Mouse (Mus musculus) heart, embryonic 11.5 days (tissue): ENCODE results near the gene Gyg. TPM values are rescaled to one million over a fixed set of nuclear protein-coding genes. Genes with fewer than 3 reads are reported as not detected.

Experiments
- ATAC-seq: fragments of 200-750 bp; cut with Nextera tagmentation; replicated peaks from 2 replicates; pipeline ENCODE4 v1.8.0; 2017; ENCODE audit warnings: moderate library complexity; ENCODE audit not compliant: insufficient number of reproducible peaks, low FRiP score, low TSS enrichment
- H3K27ac ChIP-seq: fragments of 300-500 bp; sonication (generic); 2 replicates; pipeline ENCODE4 v1.5.1; 2014; ENCODE audit warnings: mild to moderate bottlenecking, low read depth, low read length
- H3K27me3 ChIP-seq: fragments of 300-500 bp; sonication (generic); 2 replicates; pipeline ENCODE4 v1.6.1; 2014; ENCODE audit warnings: mild to moderate bottlenecking, low read length, mixed read lengths; ENCODE audit not compliant: control insufficient read depth, insufficient read depth
- H3K36me3 ChIP-seq: fragments of 300-500 bp; sonication (generic); 2 replicates; pipeline ENCODE4 v1.6.1; 2014; ENCODE audit warnings: mild to moderate bottlenecking, low read length, moderate library complexity, mixed read lengths; ENCODE audit not compliant: control insufficient read depth, insufficient read depth
- H3K4me1 ChIP-seq: fragments of 300-500 bp; sonication (generic); 2 replicates; pipeline ENCODE4 v1.6.1; 2014; ENCODE audit warnings: low read length; ENCODE audit not compliant: control insufficient read depth, insufficient read depth
- H3K4me2 ChIP-seq: fragments of 300-500 bp; sonication (generic); 2 replicates; pipeline ENCODE4 v1.6.1; 2014; ENCODE audit warnings: mild to moderate bottlenecking, moderate library complexity
- H3K4me3 ChIP-seq: fragments of 300-500 bp; sonication (generic); 2 replicates; pipeline ENCODE4 v1.5.1; 2014; ENCODE audit warnings: low read depth, low read length
- H3K9ac ChIP-seq: fragments of 300-500 bp; sonication (generic); 2 replicates; pipeline ENCODE4 v1.6.1; 2014; ENCODE audit warnings: mild to moderate bottlenecking, low read depth, low read length, moderate library complexity
- H3K9me3 ChIP-seq: fragments of 300-500 bp; sonication (generic); replicated peaks from 2 replicates; pipeline ENCODE4 v1.6.1; 2016; ENCODE audit warnings: low read length; ENCODE audit not compliant: control insufficient read depth
- WGBS: fragments of 180-500 bp; shearing (Covaris S2); extraction: QIAGEN DNeasy Blood & Tissue Kit; methylation state at CpG from one replicate; pipeline ENCODE4 v1.1.7; 2014; ENCODE audit not compliant: insufficient replicate concordance; 5-methylcytosine and 5-hydroxymethylcytosine counted together
- polyA plus RNA-seq: library from polyadenylated mRNA; unstranded; fragments of >200 nt; fragmentation: Nextera tagmentation; extraction: Ambion mirVana; gene quantifications from 2 replicates; pipeline ENCODE4 v1.2.1, GENCODE M21; 2014

Gene Gyg
- polyA plus RNA-seq, 1 experiment from 2014 or later, result 797 TPM

DNA sequence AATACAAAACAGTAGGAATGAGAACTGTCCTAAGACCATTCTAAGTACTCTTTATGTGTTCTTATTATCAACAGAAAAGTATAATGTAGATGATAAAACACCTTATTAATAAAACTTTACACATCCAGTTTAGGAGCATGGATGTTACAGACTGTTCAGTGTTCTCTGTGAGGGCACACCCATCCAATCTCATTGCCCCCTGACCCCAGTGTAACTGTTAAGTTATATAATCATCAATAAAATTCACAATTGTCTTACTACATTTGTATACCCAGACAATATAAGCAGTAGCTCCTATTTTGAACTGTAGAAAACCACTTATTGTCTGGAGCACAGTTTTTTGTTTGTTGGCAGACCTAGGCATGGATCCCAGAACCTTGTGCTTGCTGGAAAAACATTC is 13.9 kb downstream of the Gyg start:
- no peak for ATAC-seq
- Histone ChIP-seq H3K27ac (peak overlapping the region; percentile 77), H3K9me3 (no peaks in the 10 kb centered on the region), H3K9ac (peak overlapping the region; percentile 34; the same call in 1 of the 2 replicates), H3K36me3 (peaks cover 20% of the 10 kb centered on the region), H3K4me2 (no peak overlapping the region), H3K4me3 (no peak overlapping the region), H3K4me1 (peaks cover 36% of the 10 kb centered on the region), H3K27me3 (no peaks in the 10 kb centered on the region)

DNA sequence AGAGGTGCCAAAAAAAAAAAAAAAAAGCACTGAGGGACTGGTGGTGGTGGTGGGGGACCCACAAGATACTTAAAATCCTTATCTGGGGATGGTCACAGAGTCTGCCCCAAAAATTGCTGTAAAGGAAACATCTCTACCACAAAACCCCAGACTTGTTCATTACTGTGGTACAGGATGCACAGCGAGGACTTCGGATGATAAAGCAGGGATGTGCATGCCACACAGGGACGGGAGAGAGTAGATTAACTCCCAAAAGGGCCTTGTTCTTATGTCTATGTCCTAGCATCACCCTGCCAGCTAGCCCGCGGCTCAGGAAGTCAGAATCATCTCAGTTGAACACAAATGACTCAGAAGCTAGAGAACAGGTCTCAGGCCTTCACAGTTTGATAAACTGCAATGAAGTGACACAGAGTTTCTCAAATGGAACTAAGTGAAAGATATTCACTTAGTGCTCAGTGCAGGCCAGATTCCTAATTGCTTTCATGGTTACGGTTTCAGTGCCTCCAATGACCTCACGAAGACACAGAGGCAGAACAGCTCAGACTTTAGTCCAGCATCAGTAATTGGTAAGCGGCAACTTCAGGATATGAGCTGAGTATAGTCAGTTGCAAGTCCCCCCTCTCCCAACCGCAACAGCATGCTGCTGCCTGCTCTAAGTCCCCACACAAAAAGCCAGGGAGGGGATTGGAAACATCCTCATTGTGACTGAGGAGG is 18.1 kb downstream of the Gyg start:
- Histone ChIP-seq H3K4me1 (peaks cover 40% of the 10 kb centered on the region), H3K9me3 (no peaks in the 10 kb centered on the region), H3K4me3 (no peak overlapping the region), H3K27me3 (no peaks in the 10 kb centered on the region), H3K27ac (no peak overlapping the region; the same call in 1 of the 2 replicates), H3K36me3 (peaks cover 28% of the 10 kb centered on the region), H3K9ac (no peak overlapping the region), H3K4me2 (no peak overlapping the region)
- no peak for ATAC-seq
- WGBS, result 80% methylated on average over 9 of the region's 9 CpGs

DNA sequence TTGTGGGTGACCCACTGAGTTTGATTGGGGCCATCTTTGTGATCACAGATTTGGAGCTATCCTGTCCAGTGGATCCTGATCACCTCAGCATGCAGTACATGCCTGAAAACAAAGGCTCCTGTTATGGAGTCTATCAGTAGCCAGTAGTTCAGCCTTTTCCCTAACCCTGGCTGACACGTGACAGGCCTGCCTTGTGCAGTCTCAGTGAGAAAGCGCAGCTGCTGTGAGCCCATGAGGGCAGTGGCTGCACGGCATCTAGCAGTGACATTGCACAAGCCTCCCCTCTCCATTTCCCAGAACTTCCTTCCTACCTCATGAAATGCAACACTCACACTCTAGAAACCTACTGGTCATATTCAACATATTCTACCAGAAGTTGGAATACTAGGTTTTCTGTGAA is 20.6 kb downstream of the Gyg start:
- peak overlapping the region; percentile 58 for H3K27ac ChIP-seq
- H3K4me1 ChIP-seq, result peaks cover 48% of the 10 kb centered on the region
- H3K9ac ChIP-seq, result no peak overlapping the region

DNA sequence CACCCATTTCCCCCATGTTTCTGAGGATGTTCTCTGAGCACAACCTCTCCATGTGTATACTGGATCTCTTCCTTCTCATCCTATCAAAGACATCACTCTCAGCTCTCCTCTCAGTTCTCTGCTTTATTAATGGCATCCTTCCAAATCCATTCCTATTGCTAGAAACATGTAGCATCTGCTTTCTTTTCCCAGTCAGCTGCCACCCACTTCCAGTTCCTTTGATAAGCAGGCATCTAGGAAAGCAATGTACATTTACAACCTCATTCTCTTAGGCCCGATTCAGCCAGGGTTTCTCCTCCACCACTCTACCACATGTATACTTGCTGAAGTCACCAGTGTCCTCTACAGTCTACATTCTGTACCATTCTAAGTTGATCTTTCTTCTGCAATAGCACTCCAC is 21.4 kb downstream of the Gyg start:
- Histone ChIP-seq H3K27ac (peak overlapping the region; percentile 58), H3K4me1 (peaks cover 49% of the 10 kb centered on the region), H3K9ac (no peak overlapping the region), H3K4me2 (no peak overlapping the region), H3K27me3 (no peaks in the 10 kb centered on the region), H3K4me3 (no peak overlapping the region), H3K36me3 (peaks cover 36% of the 10 kb centered on the region), H3K9me3 (no peaks in the 10 kb centered on the region)
- no peak for ATAC-seq
- 46% methylated on average over 1 of the region's 1 CpGs for WGBS

More for the DNA sequence above, 20.6 kb downstream of the Gyg start:
- 0 out of 2 replicates have a peak, but pooled peaks have one; percentile 17 for ATAC-seq
- H3K27me3 ChIP-seq, result no peaks in the 10 kb centered on the region
- H3K36me3 ChIP-seq, result peaks cover 35% of the 10 kb centered on the region
- WGBS, result 42% methylated on average over 3 of the region's 3 CpGs
- no peak overlapping the region for H3K4me3 ChIP-seq
- H3K9me3 ChIP-seq, result no peaks in the 10 kb centered on the region
- H3K4me2 ChIP-seq, result no peak overlapping the region

DNA sequence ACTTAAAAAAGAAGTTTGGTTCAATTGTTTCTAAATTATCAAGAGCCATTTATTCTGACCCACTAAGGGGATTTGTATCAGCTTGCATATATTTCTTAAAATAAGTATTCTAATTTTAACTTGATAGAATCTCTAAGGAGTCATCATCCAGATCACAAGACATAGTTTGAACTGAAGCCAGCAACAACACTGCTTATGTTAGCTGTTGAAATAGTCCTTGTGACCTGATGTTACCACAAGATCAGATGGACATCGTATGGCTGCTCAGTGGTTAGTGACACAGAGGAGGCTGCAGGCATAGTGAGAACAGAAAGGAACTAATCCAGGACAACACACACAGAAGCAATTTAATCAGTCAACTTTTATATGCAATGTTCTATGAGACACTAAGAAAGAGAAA is 22.4 kb downstream of the Gyg start:
- peak overlapping the region; percentile 22; the same call in 1 of the 2 replicates for H3K27ac ChIP-seq
- H3K4me1 ChIP-seq, result peaks cover 49% of the 10 kb centered on the region
- H3K9ac ChIP-seq, result no peak overlapping the region
- no peaks in the 10 kb centered on the region for H3K27me3 ChIP-seq
- 82% methylated on average over 1 of the region's 1 CpGs for WGBS
- H3K9me3 ChIP-seq, result no peaks in the 10 kb centered on the region
- no peak overlapping the region for H3K4me2 ChIP-seq
- ATAC-seq, result no peak
- H3K36me3 ChIP-seq, result peaks cover 31% of the 10 kb centered on the region
- no peak overlapping the region for H3K4me3 ChIP-seq

DNA sequence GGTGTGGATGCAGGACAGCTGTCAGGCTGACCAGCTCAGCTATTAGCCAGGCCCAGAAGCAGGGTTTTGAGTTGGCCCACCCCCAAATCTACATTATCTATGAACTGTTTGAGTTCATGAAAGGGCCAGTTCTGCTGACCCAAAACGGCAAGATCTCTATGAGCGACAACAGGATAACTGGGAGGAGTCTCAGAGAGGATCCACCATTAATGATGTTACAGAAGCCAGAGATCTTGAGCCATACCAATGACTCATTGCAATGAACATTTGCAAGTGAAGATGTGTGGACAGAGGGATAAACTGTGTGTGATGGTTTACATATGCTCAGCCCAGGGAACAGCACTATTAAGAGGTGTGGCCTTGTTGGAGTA is 23.8 kb downstream of the Gyg start:
- Histone ChIP-seq H3K4me2 (no peak overlapping the region), H3K4me3 (no peak overlapping the region), H3K36me3 (peaks cover 34% of the 10 kb centered on the region), H3K9ac (no peak overlapping the region), H3K4me1 (peaks cover 44% of the 10 kb centered on the region), H3K9me3 (no peaks in the 10 kb centered on the region), H3K27me3 (no peaks in the 10 kb centered on the region), H3K27ac (peak overlapping the region; percentile 82)
- WGBS, result 59% methylated on average over 2 of the region's 2 CpGs
- ATAC-seq, result no peak; the same call in 1 of the 2 replicates

DNA sequence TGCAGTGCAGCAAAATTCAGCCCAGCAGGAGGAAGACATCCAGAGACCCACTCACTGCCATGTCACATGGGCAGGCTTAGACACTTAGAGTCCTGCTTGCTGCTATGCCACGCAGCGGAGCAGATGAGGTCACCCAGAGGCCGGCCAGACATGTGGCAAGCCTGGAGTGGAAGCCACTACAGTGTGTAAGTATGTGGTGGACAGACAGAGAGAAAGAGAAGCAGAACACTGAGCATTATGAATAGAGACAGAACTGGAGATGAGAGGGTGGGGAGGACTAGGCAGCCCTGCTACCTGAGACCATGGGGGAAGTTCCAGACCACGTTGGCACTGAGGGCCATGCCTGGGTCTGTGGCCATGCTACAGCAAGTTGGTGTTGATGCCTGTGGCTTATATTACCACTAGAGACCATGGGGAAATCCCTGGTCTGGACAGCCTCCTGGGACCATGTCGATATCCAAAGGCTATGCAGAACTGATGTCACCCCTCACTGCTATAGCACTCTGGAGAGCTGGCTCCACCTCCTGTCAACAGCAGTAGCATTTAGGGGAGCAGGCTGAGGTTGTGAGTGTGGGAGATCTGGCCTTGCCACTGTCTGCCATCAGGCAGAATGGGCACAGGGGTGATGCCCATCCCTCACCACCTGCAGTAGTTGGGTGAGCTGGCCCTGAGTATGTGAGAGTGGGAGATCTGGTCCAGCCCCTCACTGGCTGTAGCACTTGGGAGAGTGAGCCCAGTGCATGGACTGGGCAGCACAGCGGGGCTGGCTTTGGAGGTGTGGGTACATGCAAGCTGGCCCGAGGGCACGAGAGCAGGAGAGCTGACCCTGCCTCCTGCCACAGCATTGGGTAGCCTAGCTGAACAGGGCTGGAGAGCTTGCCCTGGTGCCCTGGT is 24.4 kb downstream of the Gyg start:
- H3K9me3 ChIP-seq, result no peaks in the 10 kb centered on the region
- no peak overlapping the region for H3K4me3 ChIP-seq
- ATAC-seq, result peak; percentile 71
- peaks cover 34% of the 10 kb centered on the region for H3K36me3 ChIP-seq
- H3K4me2 ChIP-seq, result no peak overlapping the region
- peak overlapping the region; percentile 82 for H3K27ac ChIP-seq
- no peaks in the 10 kb centered on the region for H3K27me3 ChIP-seq
- peaks cover 42% of the 10 kb centered on the region for H3K4me1 ChIP-seq
- no peak overlapping the region for H3K9ac ChIP-seq
- WGBS, result 54% methylated on average over 8 of the region's 8 CpGs

DNA sequence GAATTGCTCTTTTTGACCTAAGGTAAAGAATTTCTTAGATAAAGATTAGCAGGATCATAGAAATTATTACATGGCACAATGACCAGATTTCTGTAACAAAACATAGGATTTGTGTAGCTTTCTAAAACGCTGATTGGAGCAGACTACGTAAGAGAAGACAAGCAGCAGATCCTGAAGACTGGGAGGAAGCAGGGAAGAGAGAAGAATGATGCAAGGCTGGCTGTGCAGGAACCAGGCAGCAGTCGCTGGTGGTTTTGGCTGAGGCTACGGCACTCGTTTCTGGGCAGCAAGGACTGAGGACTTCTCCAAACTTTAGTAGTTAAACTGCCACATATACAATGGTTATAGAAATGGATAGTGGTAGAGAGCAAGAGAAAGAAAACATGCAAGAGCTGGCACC is 25.6 kb downstream of the Gyg start:
- H3K4me3 ChIP-seq, result no peak overlapping the region
- ATAC-seq, result no peak
- peak overlapping the region; percentile 82; the same call in 1 of the 2 replicates for H3K27ac ChIP-seq
- H3K9me3 ChIP-seq, result no peaks in the 10 kb centered on the region
- no peak overlapping the region for H3K4me2 ChIP-seq
- peaks cover 34% of the 10 kb centered on the region for H3K4me1 ChIP-seq
- H3K9ac ChIP-seq, result no peak overlapping the region
- no peaks in the 10 kb centered on the region for H3K27me3 ChIP-seq
- peaks cover 38% of the 10 kb centered on the region for H3K36me3 ChIP-seq
- WGBS, result 83% methylated on average over 5 of the region's 5 CpGs
